Mouse (Mus musculus): ENCODE measurements at regions not wholly inside any gene's neighbourhood (a gene's known extent, or its start where the extent isn't known, plus 50 kb on each side); places are given as distances from the start of the nearest gene placed in this dataset.

DNA sequence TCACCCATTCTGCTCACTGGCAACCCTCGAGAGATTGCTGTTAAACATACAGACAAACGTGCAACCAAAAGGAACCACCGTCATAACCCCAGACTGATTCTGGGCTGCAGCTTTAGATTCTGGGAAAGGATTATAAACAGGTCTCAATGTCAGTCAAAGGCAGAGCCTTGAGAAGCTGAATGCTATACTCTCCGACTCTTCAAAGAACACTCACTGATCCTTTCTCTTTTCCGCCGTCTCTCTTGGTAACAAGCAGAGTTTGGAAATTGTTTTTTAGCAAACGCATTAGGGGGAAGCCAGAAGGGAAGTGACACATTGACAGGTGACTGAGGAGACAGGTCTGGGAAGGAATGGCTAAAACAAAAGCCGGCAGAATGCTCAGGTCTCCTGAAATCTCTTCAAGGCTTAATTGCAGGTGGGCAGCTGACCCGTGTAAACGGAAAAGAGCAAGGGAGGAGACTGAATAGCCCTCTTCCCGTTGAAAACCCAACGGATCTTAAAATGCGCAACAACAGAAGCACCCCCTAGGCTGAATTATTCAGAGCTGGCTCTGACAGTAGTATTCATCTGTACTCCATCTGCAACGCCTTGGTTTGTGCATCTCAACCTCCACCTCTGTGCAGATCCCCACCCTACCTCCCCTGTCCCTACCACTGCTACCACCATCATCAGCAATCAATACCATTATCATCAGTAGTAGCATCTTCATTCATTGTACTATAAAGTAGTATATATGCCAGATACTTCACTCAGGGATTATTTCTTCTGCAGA, 219.6 kb downstream of the Tmem38b start:
- no peak for ATAC-seq

DNA sequence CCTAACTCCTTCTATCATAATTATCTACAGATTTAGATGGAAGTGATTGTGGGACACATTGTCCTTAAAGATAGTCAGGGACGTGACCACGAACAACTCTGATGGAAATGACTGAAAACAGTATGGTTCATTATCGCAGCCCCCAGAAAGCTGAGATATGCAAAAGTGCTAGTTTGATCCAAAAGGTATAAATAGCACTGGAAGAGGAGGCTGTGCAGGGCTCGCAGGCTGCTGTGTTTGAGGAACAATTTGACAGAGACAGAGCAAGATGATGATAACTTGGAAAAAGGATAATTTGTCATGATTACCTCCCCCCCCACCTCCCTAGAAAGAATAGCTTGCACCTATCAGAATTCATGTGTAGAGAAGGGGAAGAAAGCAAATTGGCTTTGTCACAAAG, 238.5 kb downstream of the Tmem38b start:
- no peak for ATAC-seq

DNA sequence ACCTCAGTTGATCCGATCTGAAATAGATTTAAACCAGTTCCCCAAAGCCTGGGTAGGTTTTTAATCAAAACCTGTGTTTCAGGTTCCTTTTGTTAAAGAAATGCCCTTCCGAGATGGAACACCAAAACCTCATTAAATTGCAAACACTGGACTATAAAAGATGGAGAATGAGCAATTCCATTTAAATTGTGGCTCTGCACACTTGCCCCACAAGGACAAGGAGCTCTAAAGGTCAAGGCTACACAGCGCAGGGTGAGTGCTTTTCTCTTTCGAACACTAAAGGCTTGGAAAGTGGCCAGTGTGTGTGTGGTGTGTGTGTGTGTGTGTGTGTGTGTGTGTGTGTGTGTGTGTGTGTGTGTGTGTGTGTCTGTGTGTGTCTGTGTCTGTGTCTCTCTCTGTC, 246.1 kb downstream of the Tmem38b start:
- no peak for ATAC-seq

DNA sequence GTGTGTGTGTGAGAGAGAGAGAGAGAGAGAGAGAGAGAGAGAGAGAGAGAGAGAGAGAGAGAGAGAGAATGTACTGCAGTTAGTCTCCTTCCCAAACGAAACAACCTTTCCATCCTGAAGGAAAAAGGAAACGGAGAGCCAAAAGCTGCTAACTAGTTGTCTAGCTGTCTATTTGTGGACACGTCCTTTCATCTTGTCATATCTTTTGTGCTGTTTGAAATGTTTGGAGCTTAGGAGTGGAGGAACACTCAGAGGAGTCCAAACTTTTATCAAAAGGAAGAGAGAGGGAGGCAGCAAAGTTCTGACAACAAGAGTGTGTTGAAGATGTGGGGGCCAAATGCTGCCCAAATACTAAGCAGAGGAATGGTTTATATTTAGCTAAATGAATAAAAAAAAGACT, 246.6 kb downstream of the Tmem38b start:
- ATAC-seq, result no peak

DNA sequence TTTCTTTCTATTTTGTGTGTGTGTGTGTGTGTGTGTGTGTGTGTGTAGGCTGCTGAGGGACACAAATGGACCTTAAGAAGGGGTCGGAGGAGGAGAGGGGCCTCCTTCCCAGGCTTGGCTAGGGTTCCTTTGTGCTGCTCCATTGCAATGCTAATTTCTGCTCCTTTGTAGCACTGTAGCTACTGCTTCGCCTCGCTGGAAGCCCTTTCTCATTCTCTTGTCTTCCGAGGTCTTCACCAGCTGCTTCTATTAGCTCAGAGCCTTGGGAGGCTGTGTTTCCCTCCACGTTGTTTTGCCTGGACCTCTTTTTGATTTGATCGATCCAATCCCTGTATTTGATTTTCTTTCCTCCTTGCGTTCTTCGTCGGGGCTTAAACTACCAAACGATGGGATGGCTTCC, 247.1 kb downstream of the Tmem38b start:
- no peak for ATAC-seq

DNA sequence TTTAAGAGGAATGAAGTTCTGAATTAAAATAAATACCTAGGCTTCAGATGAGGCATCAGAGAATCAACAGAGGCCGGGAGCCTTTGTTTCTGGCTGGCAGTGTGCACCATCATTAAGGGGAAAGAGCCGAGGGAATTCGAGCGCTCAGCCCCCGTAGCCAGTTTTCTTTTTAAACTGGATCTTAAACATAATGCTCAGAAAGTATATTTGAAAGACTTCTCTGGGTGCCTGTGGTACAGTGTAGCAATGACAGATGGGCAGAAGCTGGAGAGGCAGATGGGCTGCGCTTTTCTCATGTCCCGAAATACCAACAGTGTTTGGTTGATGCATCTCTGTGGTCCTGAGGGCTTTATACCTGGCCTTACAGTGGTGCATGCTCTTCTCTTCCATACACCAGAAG, 247.6 kb downstream of the Tmem38b start:
- ATAC-seq, result no peak

DNA sequence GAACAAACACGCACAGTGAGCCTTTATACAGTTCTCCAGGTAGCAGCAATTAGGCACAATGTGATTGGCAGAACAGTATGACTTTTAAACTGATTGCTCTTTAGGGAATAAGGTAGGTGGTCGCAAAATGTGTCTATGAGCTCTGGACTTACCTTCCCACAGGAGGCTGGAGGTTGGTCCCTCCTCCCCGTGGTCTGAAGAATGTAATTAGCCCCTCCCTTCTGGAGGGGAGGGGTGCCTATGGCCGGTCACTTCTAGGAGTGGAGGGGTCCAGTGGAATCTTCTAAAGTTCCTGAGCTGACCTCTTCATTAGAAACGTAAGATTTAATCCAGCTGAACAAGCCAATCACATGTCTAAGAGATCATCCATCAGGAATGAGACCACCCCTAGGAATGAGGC, 248.4 kb downstream of the Tmem38b start:
- ATAC-seq, result no peak

DNA sequence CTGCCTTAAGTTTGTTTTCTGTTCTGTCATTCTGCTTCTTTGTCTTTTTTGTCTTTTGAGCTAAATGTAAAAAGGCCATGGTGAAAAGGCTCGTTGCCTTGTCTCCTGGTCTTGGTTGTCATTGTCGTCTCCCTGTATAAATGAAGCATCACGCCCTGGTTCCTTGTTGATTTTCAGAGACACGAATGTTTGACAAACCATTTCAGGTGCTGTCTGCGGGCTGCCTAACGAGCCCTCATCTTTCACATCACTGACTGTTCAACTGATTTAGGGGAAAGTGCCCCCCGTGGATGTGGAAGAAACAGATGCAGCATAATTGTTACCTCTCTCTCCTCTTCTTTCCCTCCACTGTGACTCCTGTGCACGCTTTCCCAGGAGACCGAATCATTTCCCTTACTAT, 254.7 kb downstream of the Tmem38b start:
- no peak for ATAC-seq

DNA sequence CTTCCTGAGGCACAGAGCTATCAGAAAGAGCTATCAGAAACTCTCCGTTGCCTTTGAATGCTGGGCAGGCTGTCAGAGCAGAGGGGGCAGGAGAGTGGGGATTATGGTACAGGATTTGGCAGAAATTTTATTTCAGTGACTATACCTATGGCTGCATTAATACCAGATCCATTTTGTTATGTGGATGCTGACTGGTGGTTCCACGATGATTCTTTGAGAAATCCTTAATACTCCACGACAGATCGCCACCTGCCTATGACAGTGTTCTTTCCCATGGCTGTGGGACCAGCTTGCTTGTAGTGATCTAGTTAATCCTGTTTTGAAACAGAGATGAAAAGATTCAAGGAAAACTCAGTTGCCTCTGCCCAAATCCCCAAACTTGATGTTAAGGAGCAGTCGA, 255.6 kb downstream of the Tmem38b start:
- no peak for ATAC-seq

DNA sequence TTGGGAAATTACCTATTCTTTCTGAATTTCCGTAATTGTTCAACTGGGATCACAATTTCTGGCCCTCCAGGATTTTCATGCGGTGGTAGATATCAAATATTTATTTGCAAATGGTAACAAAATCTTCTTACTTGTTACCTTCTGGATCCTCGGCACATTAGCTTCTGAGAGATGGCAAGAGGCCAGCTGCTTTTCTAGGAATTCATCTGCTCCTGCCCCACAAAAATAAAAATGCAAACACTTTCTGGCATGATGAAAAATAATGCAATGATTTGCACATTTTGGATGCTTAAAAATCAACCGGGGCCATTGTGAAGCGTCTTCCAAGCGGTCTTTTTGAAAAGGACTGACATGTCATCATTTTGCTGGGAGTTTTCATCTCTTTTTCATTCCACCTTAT, 258.9 kb downstream of the Tmem38b start:
- no peak for ATAC-seq

DNA sequence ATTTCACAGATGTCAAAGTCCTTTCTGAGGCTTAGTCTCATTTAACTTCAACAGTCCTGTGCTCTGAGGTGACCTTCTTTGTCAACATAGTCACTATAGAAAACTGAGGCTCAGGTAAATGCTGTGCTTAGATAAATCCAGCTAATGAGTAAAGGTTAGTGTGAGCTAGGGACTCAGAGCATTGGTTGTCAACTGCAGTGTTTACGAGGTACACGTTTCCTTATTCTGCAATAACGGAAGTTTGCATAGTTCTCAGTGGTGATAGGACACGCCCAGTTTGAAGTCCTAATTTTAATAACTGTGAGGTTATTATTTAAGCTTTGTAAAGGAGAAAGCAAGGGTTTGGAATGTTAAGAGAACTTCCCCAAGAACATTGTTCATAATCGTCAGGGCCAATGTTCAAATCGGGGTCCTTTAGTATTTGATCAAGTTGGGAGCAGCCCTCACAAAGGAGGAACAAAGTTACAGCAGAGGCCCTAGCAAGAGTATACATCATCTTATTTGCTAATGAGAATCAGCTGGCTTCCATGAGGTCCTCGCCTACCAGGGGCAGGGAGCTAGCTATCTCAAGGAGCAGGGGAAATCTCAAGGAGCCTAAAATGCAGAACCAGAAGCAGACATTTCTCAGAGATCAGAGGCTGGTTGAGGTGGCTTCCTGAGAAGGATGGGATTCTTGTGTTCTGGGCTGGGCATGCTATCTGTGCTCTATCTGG, 268.6 kb downstream of the Tmem38b start:
- ATAC-seq, result no peak

DNA sequence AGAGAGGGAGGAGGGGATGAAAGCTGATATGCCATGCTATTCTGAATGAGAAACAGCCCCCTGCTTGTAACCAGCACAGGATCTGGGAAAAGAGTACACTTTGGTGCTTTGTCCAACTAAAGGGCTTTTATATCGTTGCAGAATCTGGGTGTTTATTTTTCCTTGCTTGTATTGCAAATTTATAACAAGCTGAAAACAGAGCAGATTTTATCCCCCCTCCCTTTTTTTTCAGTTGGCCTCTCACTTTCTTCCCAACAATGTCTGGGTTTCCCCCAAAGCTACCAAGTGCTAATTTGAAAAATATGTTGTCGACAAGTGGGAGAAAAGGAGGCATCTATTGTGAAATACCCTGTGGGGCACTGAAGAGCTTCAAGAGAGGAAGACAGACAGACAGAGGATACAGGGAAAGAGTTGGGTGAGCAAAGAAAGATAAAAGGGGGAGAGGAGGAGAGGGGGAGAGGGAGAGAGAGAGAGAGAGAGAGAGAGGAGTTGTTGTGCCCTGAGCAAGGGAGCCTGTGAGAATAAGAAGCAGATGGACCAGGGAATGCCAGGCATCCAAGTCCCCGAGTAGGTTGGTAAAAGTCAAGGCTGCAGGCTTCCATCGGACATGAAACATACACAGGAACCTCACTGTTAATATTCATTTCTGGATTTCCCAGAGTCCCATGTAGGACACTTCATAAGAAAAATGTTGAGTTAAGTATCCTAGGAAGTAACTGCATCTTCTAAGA, 269.5 kb downstream of the Tmem38b start:
- ATAC-seq, result no peak

DNA sequence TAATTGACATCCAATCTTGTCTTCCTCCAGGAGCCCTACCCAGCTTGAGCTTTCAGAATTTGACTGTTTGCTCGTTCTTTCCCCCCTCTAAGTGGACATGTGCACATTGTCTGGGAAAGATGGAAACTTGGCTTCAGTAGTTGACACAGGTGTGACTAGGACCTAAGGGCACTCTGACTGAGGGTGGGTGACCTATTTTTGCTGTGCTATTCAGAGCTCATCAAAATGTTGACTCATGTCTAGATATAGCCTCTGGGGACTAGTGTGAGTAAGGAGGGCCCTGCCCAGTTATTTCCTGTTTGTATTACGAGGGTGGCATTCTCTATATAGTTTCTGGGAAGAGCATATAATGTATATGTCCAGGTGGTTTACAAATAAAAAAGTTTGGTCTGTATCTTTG, 271.7 kb downstream of the Tmem38b start:
- no peak for ATAC-seq

DNA sequence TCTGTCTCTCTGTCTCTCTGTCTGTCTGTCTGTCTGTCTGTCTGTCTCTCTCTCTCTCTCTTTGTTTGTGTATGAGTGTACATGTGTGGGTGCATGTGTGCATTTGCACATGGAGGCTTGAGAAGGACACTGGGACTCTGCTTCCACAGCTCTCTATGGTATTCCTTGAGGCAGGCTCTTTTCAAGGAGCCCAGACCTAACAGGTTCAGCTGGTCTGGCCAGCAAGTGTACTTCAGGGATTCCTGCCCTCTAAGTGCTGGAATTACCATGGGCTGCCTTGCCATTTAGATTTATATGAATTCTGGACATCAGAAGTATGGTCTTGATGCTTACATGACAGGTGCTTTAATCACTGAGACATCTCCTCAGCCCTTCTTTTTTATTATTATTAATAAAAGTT, 274.4 kb downstream of the Tmem38b start:
- no peak for ATAC-seq

DNA sequence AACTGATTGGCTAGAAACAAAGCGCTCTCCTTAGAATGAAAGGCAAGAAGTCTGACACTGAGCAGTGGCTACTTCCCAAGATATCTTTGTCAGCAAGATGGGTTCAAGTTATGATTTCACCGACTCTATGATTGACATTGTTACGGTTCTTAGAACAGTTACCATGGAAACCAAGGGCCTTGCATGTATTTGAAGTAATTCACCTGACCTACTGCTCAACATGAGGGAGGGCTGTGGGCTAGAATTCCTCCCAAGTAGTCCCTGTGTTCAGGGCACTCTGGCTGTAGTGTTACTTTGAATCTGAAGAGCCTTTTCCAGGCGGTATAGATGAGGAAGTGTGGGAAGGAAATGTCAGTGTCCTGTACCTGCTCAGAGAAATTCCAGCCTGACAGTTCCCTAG, 281.1 kb downstream of the Tmem38b start:
- ATAC-seq, result no peak

DNA sequence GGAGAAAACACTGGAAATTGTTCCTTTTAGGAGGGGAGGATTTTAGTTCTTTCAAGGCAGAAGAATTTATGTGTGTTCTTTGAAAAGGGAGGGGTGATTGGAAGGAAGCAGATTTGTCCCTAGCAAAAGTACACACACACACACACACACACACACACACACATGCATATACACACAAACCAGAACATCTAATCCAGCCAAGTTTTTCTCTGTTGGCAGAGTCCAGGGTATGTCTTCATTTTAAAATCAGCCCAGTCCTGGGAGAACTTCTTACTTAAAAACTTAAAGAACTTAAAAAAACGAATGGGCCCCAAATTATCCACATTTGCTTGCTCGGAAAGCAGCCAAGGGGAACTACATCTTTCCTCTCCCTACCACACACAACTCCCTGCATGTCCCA, 290.5 kb downstream of the Tmem38b start:
- ATAC-seq, result no peak

DNA sequence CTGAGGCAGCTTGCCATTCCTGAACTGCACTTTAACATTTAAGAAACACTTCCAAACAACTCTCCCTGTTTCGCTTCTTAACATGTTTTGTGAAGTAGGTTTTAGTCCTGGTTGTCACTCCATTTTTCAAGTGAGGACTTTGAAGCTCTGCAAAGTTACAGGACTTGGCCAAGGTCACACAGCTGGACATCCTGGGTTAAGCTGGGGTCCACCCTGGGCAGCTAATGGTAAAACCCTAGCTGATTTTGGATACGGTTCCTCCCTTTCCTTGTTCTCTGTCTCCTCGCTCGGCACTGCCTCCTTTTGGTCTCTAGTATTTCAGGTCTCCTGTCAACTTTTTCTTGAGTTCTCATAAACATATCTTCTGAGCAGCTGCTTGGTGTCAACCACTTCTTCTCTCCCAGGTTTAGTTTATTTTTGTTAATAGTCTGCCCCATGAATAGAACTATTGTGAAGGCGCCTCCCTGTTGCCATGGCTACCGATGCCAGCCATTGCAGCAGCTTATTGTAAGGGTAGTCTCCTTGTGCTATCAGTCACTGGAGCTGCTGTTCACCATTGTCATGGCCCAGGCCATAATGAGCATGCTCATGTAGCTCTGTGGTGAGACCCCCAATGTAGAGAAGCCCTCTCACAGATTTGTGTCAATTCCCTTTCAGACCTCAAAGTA, 292.5 kb downstream of the Tmem38b start:
- no peak for ATAC-seq

DNA sequence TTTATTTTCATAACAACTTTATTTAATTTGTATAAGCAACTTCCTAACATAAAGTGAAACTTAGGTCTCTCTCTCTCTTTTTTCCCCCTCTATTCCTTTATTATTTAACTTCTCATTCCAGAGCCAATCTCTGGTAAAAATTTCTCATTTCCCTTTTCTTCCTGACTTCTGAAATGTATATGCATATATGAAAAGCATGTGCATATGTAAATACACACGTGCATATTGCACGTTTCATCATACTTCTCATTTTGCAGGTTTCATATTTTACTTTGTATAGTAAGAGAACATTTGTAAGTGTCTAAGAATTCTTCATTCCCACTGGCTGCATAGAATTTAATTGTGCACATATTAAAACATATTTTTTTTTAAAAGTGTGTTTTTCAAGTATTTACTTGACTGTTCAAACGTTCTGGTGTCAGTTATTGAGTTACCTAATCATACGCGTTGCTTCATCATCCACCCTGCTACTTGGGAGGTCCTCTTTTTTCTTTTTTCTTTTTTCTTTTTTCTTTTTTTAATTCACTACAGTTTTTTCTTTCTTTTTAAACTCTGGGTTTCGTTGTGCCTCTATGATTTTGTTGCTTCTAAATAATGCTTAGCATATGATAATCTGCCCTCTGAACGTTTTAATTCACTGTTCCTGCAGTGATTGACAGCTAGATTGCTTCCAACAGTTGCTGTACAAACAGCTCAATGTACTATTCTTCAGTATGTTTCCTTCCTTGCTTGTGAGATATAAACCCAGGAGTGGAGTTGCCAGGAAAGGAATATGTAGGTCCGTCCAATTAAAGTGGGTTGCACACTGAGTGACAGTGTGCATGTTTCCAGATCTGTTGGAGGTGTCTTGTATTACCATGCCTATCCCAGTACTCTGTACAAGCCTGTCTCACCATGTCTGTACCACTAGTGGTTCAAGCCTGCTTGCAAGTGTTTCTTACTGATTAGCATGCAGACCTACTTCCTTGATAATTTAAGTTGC, 303.2 kb downstream of the Tmem38b start:
- no peak for ATAC-seq

DNA sequence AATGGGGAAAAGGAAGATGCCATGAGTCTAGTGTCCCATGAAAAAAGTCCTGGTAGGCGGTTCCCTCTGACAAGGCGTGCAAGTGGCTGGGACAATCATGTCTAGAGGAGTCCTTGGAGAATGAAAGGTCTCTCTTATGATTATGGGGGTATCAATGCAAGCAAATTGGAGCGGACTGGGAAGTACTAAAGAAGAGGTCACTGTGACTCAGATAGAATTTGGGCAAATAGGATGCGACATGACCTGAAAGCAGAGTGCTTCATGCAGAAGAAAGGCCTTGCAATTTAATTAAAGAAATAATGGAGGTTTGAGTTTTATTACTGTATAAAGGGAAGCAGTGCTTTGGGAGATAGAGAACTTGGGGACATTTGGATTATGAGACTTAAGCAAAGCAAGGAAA, 330.3 kb downstream of the Tmem38b start:
- ATAC-seq, result no peak

DNA sequence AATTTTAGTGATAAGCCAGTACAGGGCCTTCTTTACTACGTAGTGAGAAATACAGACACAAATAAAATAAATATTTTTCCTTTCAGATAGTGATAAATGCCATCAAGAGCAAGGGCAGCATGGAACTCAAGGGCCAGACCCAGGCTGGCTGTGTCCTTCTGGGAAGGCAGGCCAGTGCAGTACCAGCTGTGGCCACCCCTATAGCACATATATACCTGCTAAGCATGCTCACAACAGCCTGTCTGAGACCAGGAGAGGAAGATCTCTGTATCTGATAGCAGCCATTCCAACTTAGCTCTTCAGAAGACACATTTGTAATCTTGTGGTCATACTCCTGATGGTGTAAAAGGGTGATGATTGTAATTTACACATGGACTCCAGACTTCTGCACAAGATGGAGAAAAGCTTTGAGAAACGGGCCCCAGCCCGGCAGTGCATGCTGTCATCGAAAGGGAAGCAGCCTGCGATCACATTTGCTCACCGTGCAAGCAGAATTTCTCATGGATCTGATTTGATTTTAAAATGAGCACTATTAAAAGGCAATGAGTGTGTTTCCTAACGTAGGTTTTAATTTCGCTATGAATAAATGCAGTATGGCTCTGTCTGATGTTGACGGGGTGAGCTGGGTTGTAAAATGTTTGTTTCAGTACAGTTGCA, 335.6 kb downstream of the Tmem38b start:
- ATAC-seq, result no peak

DNA sequence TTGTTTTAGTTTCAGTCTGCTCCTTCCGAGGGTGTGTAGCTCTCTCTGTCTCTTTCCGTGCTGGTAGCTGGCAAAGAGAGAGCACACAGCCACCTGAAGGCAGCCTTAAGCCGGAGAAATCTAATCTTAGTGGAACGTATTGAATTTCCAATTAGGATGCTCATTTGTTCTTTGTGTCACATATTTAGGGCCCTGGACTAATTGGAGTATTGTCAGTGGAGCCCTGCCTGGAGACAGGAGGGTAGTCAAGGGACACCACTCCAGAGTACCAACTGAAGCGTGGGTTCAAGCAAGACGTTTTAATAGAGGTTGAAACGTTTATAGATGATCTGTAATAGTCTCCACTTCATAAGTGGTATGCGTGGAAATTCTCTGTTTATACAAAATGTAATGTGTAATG, 336.5 kb downstream of the Tmem38b start:
- no peak for ATAC-seq
